Mouse (Mus musculus) stomach, postnatal 0 days (tissue): Measurements from ENCODE around the gene Ttc38. TPM values are rescaled to one million over a fixed set of nuclear protein-coding genes. Genes with fewer than 3 reads are reported as not detected.

Experiments used
- ATAC-seq: fragments of 200-750 bp; cut with Nextera tagmentation; 2 replicates; pipeline ENCODE4 v1.8.0; 2017; ENCODE audit not compliant: low FRiP score, low TSS enrichment
- DNase-seq: peaks from one replicate; pipeline ENCODE4 v3.0.0-alpha.2; 2016; ENCODE audit warnings: low spot score
- H3K27ac ChIP-seq: fragments of 300-500 bp; sonication (generic); replicated peaks from 2 replicates; pipeline ENCODE4 v1.5.1; 2014; ENCODE audit warnings: mild to moderate bottlenecking, control low read depth
- H3K27me3 ChIP-seq: fragments of 300-500 bp; sonication (generic); 2 replicates; pipeline ENCODE4 v1.6.1; 2014; ENCODE audit warnings: low read length; ENCODE audit not compliant: control insufficient read depth, insufficient read depth
- H3K36me3 ChIP-seq: fragments of 300-500 bp; sonication (generic); 2 replicates; pipeline ENCODE4 v1.6.1; 2014; ENCODE audit warnings: low read length, mixed read lengths; ENCODE audit not compliant: control insufficient read depth, insufficient read depth
- H3K4me1 ChIP-seq: fragments of 300-500 bp; sonication (generic); replicated peaks from 2 replicates; pipeline ENCODE4 v1.6.1; 2014; ENCODE audit warnings: antibody characterized with exemption; ENCODE audit not compliant: control insufficient read depth, insufficient read depth
- H3K4me2 ChIP-seq: fragments of 300-500 bp; sonication (generic); replicated peaks from 2 replicates; pipeline ENCODE4 v1.6.1; 2014; ENCODE audit warnings: low read depth, mild to moderate bottlenecking, control low read depth, moderate library complexity
- H3K4me3 ChIP-seq: fragments of 300-500 bp; sonication (generic); 2 replicates; pipeline ENCODE4 v1.5.1; 2014; ENCODE audit warnings: low read depth, low read length, control low read depth
- H3K9ac ChIP-seq: fragments of 300-500 bp; sonication (generic); 2 replicates; pipeline ENCODE4 v1.6.1; 2014; ENCODE audit warnings: mild to moderate bottlenecking, low read length, control low read depth, mixed read lengths
- H3K9me3 ChIP-seq: fragments of 300-500 bp; sonication (generic); 2 replicates; pipeline ENCODE4 v1.6.1; 2016; ENCODE audit warnings: low read length; ENCODE audit not compliant: control insufficient read depth
- CTCF ChIP-seq: IDR thresholded peaks from 2 replicates; pipeline ENCODE4 v1.5.1; 2016; ENCODE audit warnings: antibody characterized with exemption, low read depth, mild to moderate bottlenecking, moderate library complexity
- EP300 ChIP-seq: optimal IDR thresholded peaks from 2 replicates; pipeline ENCODE3; 2016; ENCODE audit warnings: antibody characterized with exemption
- WGBS: fragments of 180-500 bp; shearing (Covaris S2); extraction: QIAGEN DNeasy Blood & Tissue Kit; methylation state at CpG from one replicate; pipeline ENCODE4 v1.1.7; 2014; 5-methylcytosine and 5-hydroxymethylcytosine counted together
- polyA plus RNA-seq: library from polyadenylated mRNA; unstranded; fragments of >200 nt; fragmentation: Nextera tagmentation; extraction: Ambion mirVana; gene quantifications from 2 replicates; pipeline ENCODE4 v1.2.1, GENCODE M21; 2015

The Ttc38 gene
- polyA plus RNA-seq, 1 experiment from 2014 or later: 15.6 TPM

DNA sequence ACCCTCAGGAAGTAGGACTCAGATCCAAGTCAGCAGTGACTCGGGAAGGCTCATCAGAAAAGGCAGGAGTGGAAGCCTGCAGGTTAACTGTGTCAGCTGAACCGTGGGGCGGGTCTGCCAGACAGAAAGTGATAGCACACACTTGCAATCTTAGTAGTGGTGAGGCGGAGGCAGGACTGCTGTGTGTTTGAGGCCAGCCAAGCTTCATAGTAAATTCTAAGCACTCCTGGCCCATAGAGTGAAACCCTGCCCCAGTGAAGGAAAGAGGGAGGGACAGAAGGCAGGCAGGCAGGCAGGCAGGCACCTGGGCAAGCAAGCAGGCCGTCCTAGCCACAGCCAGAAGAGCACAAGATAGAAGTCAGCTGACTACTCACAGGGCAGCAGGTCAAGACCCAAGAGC, 53.5 kb downstream of the Ttc38 start:
- no peaks in the 10 kb centered on the region for H3K4me1 ChIP-seq
- H3K27ac ChIP-seq: no peak overlapping the region
- ATAC-seq (no peak), DNase-seq (no peak)
- no peaks in the 10 kb centered on the region for H3K9me3 ChIP-seq
- H3K27me3 ChIP-seq: no peaks in the 10 kb centered on the region
- H3K9ac ChIP-seq: no peak overlapping the region
- no peak overlapping the region for H3K4me3 ChIP-seq
- no peak for TF ChIP-seq CTCF
- peaks cover 24% of the 10 kb centered on the region for H3K36me3 ChIP-seq
- no peak overlapping the region for H3K4me2 ChIP-seq
- 73% methylated on average over 5 of the region's 5 CpGs for WGBS

DNA sequence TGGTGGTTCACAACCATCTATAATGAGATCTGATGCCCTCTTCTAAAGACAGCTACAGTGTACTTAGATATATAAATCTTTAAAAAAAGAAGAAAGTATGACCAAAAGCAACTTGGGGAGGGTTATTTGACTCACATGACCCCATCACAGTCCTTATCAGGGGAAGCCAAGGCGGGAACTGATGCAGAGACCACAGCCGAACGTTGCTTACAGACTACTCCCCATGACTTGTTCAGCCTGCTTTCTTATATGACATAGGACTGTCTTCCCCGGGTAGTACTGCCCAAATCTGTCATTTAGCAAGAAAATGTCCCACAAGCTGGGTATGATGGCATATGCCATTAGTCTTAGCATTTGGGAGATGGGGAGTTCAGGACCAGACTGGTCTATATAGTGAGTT, 57.1 kb downstream of the Ttc38 start:
- H3K4me1 ChIP-seq: no peaks in the 10 kb centered on the region
- H3K27ac ChIP-seq: no peak overlapping the region
- H3K4me2 ChIP-seq: no peak overlapping the region
- no peaks in the 10 kb centered on the region for H3K27me3 ChIP-seq
- no peak overlapping the region for H3K9ac ChIP-seq
- peaks cover 27% of the 10 kb centered on the region for H3K36me3 ChIP-seq
- 83% methylated on average over 4 of the region's 4 CpGs for WGBS
- no peak overlapping the region for H3K4me3 ChIP-seq
- no peak for ATAC-seq
- TF ChIP-seq CTCF (no peak), EP300 (no peak)
- no peak for DNase-seq
- H3K9me3 ChIP-seq: no peaks in the 10 kb centered on the region

DNA sequence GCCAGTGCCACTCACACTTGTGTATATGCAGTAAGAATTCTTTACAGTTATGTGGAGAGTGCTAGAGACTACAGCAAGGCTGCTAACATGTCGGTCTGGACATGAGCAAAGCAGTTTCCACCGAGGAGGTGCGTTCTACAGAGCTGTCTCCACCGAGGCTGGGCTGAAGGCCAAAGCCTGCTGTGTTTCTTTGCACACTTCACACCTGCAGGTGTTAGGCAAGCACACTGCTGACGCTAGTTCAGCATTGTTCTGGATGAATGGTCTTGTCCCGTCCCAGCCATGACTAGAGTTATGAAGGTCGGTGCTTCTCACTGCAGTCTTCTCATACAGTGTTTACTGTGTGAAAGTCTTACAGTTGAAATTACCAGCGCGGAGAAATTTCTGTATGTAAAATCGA, 59.9 kb downstream of the Ttc38 start:
- H3K4me1 ChIP-seq: no peaks in the 10 kb centered on the region
- TF ChIP-seq CTCF (no peak), EP300 (no peak)
- no peaks in the 10 kb centered on the region for H3K9me3 ChIP-seq
- no peak overlapping the region for H3K27ac ChIP-seq
- H3K4me3 ChIP-seq: no peak overlapping the region
- peaks cover 30% of the 10 kb centered on the region for H3K36me3 ChIP-seq
- WGBS: 71% methylated on average over 10 of the region's 10 CpGs
- no peak for ATAC-seq
- H3K9ac ChIP-seq: no peak overlapping the region
- no peaks in the 10 kb centered on the region for H3K27me3 ChIP-seq
- DNase-seq: no peak
- no peak overlapping the region for H3K4me2 ChIP-seq

DNA sequence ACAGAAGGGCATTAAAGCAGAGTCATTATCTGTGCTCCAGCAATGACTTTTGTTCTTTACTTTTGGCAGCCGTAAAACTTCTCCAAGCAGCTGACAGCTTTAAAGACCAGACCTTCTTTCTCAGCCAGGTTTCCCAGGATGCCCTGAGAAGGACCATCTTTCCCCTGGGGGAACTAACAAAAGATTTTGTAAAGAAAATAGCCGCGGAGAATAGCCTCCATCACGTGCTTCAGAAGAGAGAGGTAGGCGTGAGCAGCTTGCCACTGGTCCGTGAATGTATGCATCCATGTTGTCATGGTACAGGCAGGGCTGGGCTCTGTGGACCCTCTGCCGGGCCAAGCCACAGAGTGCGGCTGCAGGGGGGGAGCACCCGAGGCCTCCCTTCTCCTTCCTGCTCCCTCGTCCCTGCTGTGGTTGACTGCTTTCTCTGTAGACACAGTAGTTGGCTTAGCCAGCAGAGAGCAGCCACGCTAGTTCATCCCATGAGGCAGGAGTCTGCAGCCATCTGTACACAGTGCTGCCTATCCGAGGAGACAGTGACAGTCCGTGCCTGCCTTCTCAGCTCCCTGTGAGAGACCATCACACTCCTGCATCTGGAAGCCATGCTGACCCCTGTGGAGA, 60.5 kb downstream of the Ttc38 start:
- DNase-seq: no peak
- no peak overlapping the region for H3K9ac ChIP-seq
- no peak for ATAC-seq
- H3K4me3 ChIP-seq: no peak overlapping the region
- H3K4me2 ChIP-seq: no peak overlapping the region
- peaks cover 30% of the 10 kb centered on the region for H3K36me3 ChIP-seq
- no peaks in the 10 kb centered on the region for H3K9me3 ChIP-seq
- H3K27ac ChIP-seq: no peak overlapping the region
- TF ChIP-seq CTCF: no peak
- no peak for TF ChIP-seq EP300
- H3K4me1 ChIP-seq: no peaks in the 10 kb centered on the region
- H3K27me3 ChIP-seq: no peaks in the 10 kb centered on the region
- 81% methylated on average over 13 of the region's 13 CpGs for WGBS

DNA sequence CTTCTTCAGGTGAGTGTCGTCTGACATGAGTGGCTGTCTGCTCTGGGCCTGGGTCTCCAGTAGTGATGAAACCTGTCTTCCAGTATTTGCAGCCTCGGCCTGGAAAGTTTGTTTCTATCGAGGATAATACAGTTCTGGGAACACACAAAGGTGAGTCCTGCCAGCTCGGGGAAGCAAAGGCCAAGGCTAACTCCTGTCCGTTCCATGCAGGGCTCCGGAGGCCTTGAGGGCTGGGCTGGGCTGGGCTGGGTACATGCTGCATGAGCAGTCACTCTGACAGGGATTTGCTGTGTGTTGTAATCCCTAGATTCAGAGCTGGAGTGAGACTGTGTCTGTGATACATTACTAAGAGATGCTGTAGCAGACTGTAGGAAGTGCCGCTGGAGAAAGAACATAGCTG, 61.8 kb downstream of the Ttc38 start:
- H3K4me3 ChIP-seq: no peak overlapping the region
- no peaks in the 10 kb centered on the region for H3K9me3 ChIP-seq
- no peak overlapping the region for H3K4me2 ChIP-seq
- H3K4me1 ChIP-seq: no peaks in the 10 kb centered on the region
- H3K27ac ChIP-seq: no peak overlapping the region
- H3K9ac ChIP-seq: no peak overlapping the region
- ATAC-seq (no peak), DNase-seq (no peak)
- H3K27me3 ChIP-seq: no peaks in the 10 kb centered on the region
- H3K36me3 ChIP-seq: peaks cover 34% of the 10 kb centered on the region
- TF ChIP-seq CTCF (no peak), EP300 (no peak)
- whole genome bisulfite sequencing: 80% methylated on average over 7 of the region's 7 CpGs

DNA sequence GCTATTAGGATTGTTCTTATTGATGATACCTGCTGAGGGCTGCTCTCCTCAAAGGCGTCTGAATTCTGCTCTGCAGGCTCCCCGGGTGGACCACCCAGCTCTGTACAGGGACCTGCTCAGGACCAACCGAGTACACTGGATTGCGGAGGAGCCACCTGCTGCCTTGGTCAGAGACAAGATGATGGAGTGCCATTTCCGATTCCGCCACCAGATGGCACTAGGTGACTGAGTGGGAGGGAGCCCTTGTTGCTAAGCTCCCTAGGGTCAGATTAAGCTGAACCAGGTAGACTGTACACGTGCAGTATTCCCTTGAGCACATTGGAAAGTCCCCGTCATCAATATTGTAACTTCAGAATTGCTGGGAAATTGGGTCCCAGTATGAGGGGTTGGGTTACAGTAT, 64.2 kb downstream of the Ttc38 start:
- H3K27ac ChIP-seq: no peak overlapping the region
- no peaks in the 10 kb centered on the region for H3K27me3 ChIP-seq
- H3K9ac ChIP-seq: no peak overlapping the region
- ATAC-seq (peak; percentile 33), DNase-seq (peak; percentile 89)
- TF ChIP-seq EP300: no peak
- peak; percentile 97 for TF ChIP-seq CTCF
- no peak overlapping the region for H3K4me2 ChIP-seq
- H3K9me3 ChIP-seq: no peaks in the 10 kb centered on the region
- no peak overlapping the region for H3K4me3 ChIP-seq
- H3K4me1 ChIP-seq: no peaks in the 10 kb centered on the region
- H3K36me3 ChIP-seq: peaks cover 36% of the 10 kb centered on the region
- 12% methylated on average over 8 of the region's 8 CpGs for WGBS
